Mouse (Mus musculus): ENCODE measurements at regions not wholly inside any gene's neighbourhood (a gene's known extent, or its start where the extent isn't known, plus 50 kb on each side); places are given as distances from the start of the nearest gene placed in this dataset.

GRCm38 (mm10) chr9:49849442-49849841 is 50.7 kb upstream of the Ncam1 start:
- Histone ChIP-seq H3K9ac (no peak overlapping the region), H3K27ac (no peak overlapping the region), H3K36me3 (no peaks in the 10 kb centered on the region), H3K27me3 (no peaks in the 10 kb centered on the region), H3K4me3 (no peak overlapping the region), H3K4me2 (no peak overlapping the region), H3K4me1 (replicated peaks) (0 out of 2 replicates have a peak, but pooled peaks cover 6% of the 10 kb centered on the region), H3K9me3 (no peaks in the 10 kb centered on the region)
- 50% methylated on average over 2 of the region's 2 CpGs for WGBS
- no peak for ATAC-seq (ENCODE audit: low FRiP score)

GRCm38 (mm10) chr9:49848943-49849342 is 50.2 kb upstream of the Ncam1 start:
- no peak for ATAC-seq (ENCODE audit: low FRiP score)
- 0 out of 2 replicates have a peak, but pooled peaks cover 6% of the 10 kb centered on the region for H3K4me1 ChIP-seq (replicated peaks)
- H3K4me3 ChIP-seq = no peak overlapping the region
- H3K4me2 ChIP-seq = no peak overlapping the region
- no peak overlapping the region for H3K27ac ChIP-seq
- WGBS = 10% methylated on average over 6 of the region's 6 CpGs
- H3K9ac ChIP-seq = no peak overlapping the region
- H3K9me3 ChIP-seq = no peaks in the 10 kb centered on the region
- H3K27me3 ChIP-seq = no peaks in the 10 kb centered on the region
- no peaks in the 10 kb centered on the region for H3K36me3 ChIP-seq
